Mouse (Mus musculus) adrenal gland (tissue): Measurements from ENCODE around the gene Banp.

Experiments used
- intact Hi-C: fragments of 180-260 bp; cut with DNase I; formaldehyde crosslinking; loops from one replicate; pipeline ENCODE4 v1.15.1; 2025

Banp gene

DNA sequence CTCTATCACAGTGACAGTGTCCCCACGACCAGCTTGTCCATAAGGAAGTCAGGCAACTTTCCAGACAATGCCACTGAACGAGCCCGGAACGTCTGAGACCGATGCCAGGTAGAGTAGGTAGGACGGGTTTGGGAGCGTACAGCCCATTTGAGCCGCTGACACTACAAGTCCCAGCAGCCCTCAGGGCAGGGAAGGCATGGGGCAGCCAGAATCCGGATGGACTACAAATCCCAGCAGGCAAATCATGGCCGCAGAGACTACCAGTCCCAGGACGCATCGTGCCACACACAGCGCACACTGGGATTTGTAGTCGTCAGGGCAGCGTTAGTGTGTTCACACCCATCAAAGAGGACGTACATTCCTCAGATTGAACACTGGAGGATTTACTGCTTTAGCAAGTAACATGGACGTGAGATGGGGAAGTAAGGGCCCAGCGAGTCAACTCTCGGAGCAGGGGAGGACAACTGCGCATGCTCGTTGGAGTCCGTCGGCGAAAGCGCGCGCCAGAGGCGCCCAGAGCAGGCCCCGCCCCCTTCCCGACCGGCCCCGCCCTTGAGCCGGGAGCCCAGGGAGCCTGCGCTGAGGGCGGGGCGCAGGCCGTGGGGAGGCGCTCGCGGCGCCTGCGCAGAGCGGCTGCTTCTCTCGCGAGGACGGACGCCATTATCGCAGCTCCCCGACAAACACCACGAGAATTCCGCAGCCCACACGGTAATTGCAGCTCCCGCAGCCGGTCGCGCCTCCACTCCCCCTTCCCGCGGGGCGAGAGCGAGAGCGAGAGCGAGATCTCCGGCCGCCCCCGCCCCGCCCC lies 595 bp downstream of the Banp start:
- intact Hi-C loops = no loop called here

DNA sequence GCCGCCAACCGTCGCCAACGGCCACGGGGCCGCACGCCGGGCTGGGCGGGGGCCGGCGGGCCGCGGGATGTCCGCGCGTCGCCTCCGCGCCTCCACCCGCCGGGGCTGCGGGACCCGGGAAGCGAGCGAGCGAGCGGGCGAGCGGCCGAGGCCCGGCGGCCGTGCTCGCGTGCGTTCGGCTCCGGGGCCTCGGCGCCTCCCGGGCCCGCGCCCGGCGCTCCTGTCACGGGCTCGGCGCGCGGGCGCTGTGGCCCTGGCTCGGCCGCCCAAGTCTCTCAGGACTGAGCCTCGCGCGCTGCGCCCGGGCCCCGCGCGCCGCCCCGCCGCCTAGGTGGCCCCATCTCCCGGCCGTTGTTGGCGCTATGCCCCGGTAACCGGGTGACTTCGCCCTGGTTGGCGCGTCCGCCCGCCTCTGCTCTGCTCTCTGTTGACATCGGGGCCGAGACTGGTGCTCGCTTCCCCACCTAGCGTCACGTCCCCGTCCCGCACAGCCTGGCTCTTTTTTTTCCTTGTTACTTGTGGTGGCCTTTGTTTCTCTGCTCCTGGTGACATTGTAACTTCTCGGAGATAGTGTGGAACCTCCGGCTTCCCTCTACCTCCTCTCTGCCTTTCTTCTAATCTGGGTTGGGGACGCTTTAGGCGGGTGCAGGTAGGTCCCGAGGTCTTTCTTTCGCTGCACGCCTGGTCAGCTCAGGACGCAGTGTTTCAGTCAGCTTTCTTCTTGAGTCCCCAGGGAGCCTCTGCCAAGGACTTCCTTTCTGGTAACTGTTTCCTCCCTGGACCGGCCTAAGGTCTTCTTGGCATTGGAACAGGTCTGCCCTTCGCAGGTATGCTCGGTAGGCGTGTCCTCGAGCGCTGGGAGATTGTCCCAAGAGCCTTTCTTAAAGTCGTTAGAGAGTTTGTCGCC lies 1.5 kb downstream of the Banp start:
- intact Hi-C loops = no loop called here

DNA sequence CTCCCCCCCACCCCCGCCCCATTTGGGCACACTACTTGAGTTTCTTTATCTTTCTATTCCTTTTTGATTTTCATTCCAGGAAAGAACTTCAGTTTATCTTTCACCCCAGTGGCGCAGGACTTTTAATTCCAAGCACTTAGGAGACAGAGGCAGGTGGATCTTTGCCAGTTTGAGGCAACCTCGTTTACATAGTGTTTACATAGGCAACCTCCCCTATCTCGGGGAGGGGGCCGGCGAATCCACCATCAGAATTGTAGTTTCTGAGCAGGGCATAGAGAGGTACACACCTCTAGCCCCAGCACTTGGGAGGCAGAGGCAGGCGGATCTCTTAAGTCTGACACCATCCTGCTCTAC lies 2.1 kb downstream of the Banp start:
- intact Hi-C loops = no loop called here

DNA sequence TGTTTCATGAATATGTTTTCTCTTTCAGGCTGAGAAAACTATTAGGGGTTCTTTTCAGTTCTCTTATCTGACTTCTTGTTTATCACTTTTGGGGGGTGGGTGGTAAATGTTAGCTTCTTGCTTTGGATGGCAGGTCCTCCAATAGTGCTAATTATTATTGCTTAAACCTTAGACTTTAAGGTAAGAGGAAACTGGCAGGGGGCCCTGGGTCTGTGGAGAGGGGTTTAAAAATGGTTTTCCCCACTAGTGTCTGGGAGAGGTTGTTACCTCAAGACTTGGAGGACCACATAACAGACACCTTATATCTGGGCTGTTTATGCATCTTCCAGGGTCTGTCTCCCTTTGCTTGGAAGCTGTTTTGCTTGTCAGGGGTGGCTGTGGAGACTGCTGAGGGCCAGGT lies 2.6 kb downstream of the Banp start:
- intact Hi-C loops = no loop called here

DNA sequence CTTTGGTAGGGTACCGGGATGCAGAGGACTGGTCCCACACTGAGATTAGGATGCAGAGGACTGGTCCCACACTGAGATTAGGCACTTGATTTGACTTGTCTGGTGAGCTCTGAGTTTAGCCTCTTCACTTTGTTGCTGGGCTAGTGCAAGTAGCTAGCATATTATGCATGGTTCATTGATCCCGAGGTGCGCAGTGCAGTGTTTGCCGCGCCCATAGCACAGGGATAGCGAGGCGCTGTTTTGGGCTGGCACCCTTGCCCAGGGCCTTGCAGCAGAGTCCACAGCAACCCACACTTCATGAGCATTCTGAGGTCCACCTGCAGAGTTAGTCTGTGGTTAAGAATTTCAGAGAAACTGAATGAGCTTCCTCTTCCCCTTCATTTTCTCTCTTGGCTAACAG lies 3.2 kb downstream of the Banp start:
- intact Hi-C loops = no loop called here

DNA sequence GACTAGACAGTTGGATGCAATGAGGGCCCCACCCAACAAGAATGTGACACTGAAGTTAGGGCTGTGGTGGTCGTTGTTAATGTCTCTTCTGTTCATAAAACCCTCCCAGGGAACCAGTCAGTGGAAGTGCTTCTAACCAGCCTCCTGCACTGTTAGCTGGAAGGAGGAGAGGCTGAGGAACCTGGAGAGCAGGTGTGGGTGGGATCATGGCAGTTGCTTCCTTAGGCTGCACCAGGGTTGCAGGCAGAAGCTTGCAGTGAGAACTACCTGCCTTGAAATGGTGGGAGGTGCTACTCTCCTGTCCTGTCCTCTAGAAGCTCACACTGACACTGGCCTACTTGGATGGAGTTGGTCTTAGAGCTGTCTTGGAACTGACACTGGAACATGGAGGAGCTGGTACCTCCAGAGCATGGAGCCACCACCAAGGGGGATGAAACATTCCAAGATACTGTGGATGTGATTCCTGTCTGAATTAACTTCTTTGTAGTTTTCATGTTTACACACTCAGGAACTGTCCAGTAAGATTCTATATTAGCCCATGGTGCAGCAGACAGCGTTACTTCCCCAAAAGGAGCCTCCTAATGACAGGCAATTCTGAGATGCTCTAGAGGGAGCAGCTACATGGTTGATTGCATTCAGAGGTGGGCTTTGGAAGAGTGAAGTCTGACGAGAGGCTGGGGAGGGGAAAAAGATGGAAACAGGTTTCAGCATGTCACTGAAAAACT lies 4.4 kb downstream of the Banp start:
- intact Hi-C loops = no loop called here

DNA sequence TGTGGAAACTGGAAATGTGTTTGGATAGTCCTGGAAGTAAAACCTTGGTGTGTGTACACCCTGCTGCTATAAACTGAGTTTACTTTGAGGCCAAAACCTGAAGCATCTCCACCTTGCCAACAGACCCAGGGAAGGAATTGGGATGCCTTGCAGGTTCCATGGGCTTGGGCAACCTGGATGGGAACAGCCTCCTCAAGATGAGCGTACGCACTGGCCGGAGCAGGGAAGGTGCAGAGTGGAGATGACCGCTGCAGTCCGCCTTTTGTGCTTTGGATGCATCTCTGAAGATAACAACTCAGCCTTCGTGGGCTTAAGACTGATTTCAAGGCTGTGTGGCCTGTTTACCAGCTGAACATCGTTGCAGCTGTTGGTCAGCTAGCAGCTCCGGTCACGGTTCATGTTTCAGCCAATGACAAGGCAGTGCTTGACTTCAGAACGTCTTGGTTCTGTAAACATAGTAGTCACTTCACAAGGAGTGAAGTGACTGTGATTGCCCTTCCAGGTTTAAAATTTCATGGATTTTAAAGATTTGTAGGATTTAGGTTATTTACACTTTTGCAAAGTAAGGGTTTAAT lies 5.5 kb downstream of the Banp start:
- intact Hi-C loops = no loop called here

DNA sequence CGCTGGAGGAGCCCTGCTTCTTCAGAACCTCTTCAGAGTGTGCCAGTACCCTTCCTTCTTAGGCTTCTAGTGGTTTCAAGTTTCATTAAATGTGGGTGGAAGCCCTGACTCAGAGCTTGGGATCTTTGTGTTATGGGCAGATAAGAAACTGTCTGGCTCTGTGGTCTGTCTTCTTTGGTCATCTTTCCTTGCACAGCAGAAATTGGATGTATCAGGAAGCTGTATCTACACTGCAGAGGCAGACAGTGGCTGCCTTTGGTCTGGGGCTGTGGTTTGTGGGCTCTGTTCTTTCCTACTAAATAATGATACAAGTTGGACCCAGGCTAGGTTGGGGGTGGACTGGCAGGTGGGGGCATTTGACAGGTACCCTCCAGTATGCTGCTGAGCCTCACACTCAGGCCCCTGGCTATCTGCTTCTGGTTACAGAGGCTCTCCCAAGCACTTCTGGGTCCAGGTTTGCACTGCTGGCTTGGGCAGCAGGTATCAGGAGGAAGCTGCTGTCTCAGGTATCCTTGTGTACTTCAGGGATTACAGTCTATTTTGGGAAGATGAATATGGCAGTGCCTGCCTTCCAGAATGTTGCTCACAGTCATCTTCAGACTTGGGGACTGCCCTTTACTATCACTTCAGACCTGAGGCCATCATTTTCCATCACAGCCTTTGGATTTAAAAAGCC lies 6.4 kb downstream of the Banp start:
- intact Hi-C loops = no loop called here

DNA sequence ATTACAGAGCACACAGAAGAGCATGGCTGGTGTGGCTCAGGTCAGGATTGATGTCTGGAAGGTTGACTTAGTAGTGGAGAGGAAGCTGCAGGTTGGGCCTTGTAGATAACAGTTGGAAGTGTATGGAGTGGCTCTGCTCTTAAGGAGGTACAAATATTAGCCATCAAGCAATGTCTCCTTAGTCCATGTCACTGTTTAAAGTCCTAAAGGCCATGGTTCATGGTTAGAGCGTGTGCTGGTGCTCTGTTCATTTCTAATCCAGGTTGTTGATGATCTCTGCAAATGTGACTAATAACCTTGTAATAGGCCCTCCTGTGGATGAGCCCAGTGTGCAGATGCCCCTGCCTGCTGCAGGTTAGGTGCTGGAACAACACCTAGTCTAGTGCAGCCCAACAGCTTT lies 8.8 kb downstream of the Banp start:
- intact Hi-C loops = no loop called here

DNA sequence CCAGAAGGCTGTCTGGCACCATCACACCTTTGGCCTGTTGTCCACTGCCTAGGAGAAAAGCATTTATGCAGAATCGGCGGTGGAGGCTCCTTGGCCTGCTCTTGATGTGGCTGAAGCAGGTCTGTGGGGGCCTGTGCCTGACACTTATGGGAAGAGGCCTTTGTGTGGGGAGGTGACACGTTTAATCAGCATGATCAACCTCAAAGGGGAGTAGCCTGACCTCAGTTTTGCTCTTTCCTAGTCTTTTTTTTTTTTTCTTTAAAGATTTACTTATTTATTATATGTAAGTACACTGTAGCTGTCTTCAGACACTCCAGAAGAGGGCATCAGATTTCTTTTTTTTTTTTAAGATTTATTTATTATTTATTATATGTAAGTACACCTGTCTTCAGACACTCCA lies 13.3 kb downstream of the Banp start:
- intact Hi-C loops = no loop called here

DNA sequence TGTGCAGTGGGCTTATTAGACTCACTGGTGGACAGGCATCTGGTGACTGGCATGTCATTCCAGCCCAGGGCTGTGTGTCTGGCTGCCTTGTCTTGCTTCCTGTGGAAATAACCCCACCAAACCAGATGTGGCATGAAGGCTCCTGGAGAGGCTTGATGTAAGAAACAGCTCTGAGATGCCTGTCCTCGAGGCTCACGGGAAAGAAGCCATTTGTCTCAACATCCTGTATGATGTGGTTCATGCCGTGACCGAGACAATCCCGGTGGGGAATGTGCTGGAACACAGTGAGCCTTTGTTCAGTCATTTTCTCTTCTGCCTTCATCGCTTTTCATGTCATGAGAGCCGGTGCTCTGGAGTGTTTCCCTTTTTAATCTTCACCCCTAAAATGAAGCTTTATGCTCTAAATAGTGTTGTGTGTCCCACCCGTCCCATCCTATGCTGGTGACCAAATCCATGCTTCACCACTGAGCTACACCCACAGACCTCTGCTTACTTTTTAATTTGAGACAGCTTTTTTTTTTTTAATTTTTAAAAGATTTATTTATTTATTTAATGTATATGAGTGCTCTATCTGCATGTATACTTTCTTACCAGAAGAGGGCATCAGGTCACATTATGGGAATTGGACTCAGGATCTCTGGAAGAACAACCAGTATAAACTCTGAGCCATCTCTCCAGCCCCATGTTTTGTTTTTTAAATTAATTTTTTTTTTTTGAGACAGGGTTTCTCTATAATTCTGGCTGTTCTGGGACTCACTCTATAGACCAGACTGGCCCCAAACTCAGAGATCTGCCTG lies 15.4 kb downstream of the Banp start:
- intact Hi-C loops = no loop called here

DNA sequence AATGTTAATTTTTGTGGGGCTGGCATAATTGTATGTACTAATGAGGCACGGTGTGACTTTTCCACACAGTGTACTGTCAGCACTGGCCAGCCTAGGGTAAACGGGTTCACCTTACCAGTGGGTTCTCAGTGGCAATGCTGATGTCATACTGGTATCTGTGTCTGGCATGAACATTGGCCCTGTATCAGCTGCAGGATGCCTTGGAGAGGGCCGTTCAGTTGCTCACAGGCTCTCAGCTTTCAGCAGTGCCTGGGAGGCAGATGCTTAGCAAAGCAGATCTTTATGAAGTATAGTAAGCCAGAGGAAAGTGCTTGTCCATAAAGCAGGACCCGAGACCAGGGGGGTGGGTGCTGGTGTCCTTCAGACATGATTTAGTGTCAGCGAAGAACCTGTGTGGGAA lies 16.6 kb downstream of the Banp start:
- intact Hi-C loops = no loop called here

DNA sequence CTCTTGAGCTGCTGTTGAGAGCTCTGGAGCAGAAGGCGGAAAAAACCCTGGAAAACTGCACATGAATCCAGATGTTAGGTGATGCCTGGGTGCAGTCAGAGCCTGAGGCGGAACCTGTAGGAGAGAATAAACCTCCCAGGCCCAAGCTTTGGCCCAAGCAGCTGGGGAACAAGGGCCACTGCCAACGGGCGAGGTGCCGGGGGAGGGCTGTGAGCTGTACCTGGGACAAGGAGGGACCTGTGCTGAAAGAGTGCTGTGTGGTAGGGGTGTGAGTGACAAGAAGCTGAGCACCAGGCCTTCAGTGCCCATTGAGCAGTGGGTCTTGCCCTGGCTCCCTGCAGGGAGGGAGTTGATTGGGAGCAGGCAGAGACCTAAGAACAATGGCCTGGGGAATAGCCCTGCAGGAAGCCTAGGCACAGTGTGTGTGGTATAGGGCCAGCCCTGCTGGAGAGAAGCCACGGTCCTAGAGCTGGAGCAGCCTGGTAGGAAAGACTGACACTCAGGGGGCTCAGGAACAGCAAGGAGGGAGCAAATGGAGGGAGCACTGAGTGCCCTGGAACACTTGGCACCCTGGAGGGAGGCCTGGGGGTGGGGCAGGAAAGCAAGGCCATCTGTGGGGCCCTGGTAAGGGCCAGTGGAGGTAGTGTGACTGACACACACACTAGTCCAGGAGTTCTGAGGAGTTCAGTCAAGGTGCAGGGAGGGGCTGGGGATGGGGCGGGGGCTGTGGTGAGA lies 17.3 kb downstream of the Banp start:
- intact Hi-C loops = no loop called here

DNA sequence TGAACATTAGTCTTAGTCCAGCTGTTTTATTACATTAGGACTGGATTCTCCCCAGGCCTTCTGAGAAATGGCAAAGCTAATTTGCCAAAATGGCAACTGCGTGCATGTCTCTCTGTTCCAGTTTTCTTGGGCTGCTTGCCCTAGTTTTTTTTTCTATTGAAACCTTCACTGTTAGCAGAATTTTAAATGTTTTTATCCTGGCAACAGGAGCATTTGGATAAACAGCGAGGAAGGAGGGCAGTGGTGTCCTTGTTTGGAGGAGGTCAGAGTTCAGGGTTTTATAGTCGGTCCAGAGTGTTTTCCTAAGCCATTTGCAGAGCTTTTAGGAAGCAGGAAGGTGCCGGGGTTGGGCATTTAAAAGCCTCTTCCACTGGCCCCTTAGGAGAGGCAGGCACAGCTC lies 18.4 kb downstream of the Banp start:
- intact Hi-C loops = no loop called here

DNA sequence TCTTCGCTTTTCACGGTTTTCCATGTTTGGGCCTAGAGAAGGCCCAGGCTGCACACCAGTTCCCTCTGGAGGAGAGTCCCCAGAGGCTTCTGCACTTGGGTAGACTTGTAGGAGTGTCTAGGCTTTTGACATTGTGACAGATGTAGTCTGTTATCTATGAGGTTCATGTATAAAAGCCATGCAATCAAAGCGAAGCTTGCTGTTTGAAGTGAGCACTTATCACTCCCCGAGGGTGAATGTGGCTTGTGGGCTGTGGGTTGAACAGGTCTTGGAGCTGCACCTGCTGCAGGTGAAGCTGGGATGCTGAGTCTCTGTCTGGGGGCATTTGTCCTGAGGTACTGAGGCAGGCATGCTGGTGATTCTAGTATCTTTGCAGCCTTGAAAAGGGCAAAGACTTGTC lies 19.0 kb downstream of the Banp start:
- intact Hi-C loops = no loop called here

DNA sequence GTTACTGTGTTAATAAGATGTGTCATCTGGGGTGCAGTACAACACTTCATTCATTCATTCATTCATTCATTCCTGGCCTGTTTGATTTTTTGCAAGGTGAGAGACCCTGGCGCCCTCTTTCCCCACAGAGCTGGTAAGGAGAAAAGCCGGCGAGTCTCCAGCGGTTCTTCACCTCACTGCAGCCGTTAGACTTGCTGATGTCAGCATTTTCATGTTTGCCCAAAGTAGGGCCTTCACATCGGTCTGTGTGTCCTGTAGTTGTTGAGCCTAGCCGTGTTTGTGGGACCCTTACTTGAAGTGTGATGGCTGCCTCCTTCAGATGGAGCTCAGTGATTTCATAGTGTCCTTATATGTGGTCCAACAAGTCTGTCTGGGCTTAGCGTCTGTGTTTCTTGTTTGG lies 20.7 kb downstream of the Banp start:
- intact Hi-C loops = no loop called here

DNA sequence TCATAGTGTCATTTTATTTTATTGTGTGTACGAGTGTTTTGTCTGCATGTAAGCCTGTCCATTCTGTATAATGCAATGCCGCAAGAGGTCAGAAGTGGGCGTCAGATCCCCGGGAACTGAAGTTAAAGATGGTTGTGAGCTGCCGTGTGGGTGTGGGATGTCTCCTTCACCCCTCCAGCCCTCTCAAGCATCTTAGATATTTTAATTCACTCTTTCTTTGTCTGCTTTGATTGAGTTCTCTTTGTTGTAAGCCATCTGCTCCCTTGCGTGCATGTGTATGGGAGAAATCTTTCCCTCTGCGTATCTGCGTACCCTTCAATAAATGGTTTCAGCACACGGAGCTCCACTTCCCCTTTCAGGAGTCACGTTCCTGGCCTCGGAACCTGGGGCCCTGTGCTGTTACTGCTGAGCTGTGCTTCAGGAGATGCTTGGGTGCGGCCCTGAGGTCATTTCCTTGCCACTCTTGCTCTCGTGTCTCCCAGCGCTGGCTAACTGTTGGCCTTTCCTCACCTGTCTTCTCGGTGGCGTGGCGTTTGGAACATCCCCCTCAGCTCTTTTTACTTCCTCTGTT lies 22.0 kb downstream of the Banp start:
- intact Hi-C loops = no loop called here

DNA sequence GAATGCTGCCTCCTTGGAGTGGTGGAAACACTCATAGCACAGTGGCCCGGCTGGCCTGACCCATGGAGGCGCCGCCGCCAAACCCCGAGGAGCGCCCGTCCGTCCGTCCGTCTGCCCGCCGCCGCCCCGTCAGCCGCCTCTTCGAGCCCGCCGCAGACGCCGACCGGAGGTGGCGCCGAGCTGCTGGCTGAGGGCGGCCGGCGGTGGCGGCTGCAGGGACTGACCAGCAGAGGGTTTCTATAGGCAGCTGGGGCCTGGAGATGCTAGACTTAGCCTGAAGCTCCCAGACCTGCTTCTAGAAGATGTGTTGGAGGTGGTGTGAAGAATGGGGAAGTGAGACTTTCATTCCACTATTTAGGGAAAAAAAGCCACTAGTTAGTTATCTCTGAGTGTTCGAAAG lies 24.4 kb downstream of the Banp start:
- intact Hi-C loops = no loop called here
